ENCODE assay signal across 8 mouse cellular contexts in genomic region chr19:8953135-8954039, GRCm38 (mm10). TPM values are rescaled to one million over a fixed set of nuclear protein-coding genes. Genes with fewer than 3 reads are reported as not detected.
A peak's percentile ranks its signal among the peaks of the same experiment; 100 is the strongest.
DNase-seq lines count a peak whose midpoint lies in the region; ATAC-seq and TF ChIP-seq lines count a peak whose summit lies in the region.

Gene Tut1 (plus strand): TSS chr19:8953847.

- peak within 1 kb of the TSS; percentile 82 for H3K4me2 ChIP-seq in kidney, embryonic 14.5 days (replicated peaks; ENCODE audit: low read depth, low read length)
- H3K4me2 ChIP-seq in limb, embryonic 15.5 days = peak within 1 kb of the TSS; percentile 73

- H3K27ac ChIP-seq in bone marrow macrophage, adult 2 months (ENCODE audit: insufficient read depth, low read depth, low read length) = peak within 1 kb of the TSS; percentile 74
- peak within 1 kb of the TSS; percentile 70 for H3K27ac ChIP-seq in embryonic fibroblast, embryonic 13.5 days (ENCODE audit: insufficient read depth, low read length)
- peak within 1 kb of the TSS; percentile 71 for H3K27ac ChIP-seq in kidney, embryonic 14.5 days (ENCODE audit: low read depth, low read length)
- H3K27ac ChIP-seq in limb, embryonic 15.5 days = peak within 1 kb of the TSS; percentile 83

- peaks cover 17% of the 10 kb centered on the region for H3K4me1 ChIP-seq in bone marrow macrophage, adult 2 months (ENCODE audit: control insufficient read depth, insufficient read depth, low read length)
- 0 out of 2 replicates have a peak, but pooled peaks cover 2% of the 10 kb centered on the region for H3K4me1 ChIP-seq in embryonic fibroblast, embryonic 13.5 days (ENCODE audit: control insufficient read depth, insufficient read depth, low read length)
- H3K4me1 ChIP-seq in kidney, embryonic 14.5 days (ENCODE audit: control insufficient read depth, insufficient read depth, low read length) = peaks cover 4% of the 10 kb centered on the region; the same call in 1 of the 2 replicates
- peaks cover 26% of the 10 kb centered on the region for H3K4me1 ChIP-seq in limb, embryonic 15.5 days

- ATAC-seq in kidney, embryonic 14.5 days (ENCODE audit: low FRiP score, low TSS enrichment) = peak; percentile 95
- peak; percentile 91 for ATAC-seq in limb, embryonic 15.5 days (ENCODE audit: insufficient number of reproducible peaks, low FRiP score, low TSS enrichment, low read depth)

- WGBS in kidney, embryonic 14.5 days = 5% methylated on average over 46 of the region's 46 CpGs
- 2% methylated on average over 46 of the region's 46 CpGs for WGBS in limb, embryonic 15.5 days

- peak within 1 kb of the TSS; percentile 92 for H3K4me3 ChIP-seq in bone marrow macrophage, adult 2 months (ENCODE audit: insufficient read depth, low read length)
- peak within 1 kb of the TSS; percentile 96 for H3K4me3 ChIP-seq in embryonic fibroblast, embryonic 13.5 days (ENCODE audit: insufficient read depth, low read length)
- peak within 1 kb of the TSS; percentile 79 for H3K4me3 ChIP-seq in kidney, embryonic 14.5 days (ENCODE audit: low read length)
- H3K4me3 ChIP-seq in limb, embryonic 15.5 days = peak within 1 kb of the TSS; percentile 64

- TF ChIP-seq POLR2A in bone marrow macrophage, adult 2 months (IDR thresholded peaks at IDR 0.05; ENCODE audit: borderline replicate concordance, low read depth, low read length) = no peak
- peak; percentile 85 for TF ChIP-seq POLR2A in embryonic fibroblast, embryonic 13.5 days (IDR thresholded peaks at IDR 0.05; ENCODE audit: low read depth, low read length)

- no peak for TF ChIP-seq CTCF in bone marrow macrophage, adult 2 months (IDR thresholded peaks at IDR 0.05; ENCODE audit: low read depth, low read length)
- no peak for TF ChIP-seq CTCF in embryonic fibroblast, embryonic 13.5 days (IDR thresholded peaks at IDR 0.05; ENCODE audit: borderline replicate concordance, insufficient read depth, low read length)

- no peaks in the 10 kb centered on the region for H3K27me3 ChIP-seq in kidney, embryonic 14.5 days (ENCODE audit: control insufficient read depth, insufficient read depth, low read length)
- no peaks in the 10 kb centered on the region for H3K27me3 ChIP-seq in limb, embryonic 15.5 days

- DNase-seq in A20 (ENCODE audit: low read depth, low spot score) = peak; percentile 97
- DNase-seq in heart, adult 9 months (ENCODE audit: low spot score in 2 of 2) = peak; percentile 92 to 96
- peak; percentile 73 to 88 for DNase-seq in monocyte, adult 2 months (ENCODE audit: low read depth in 1 of 2, low spot score in 2 of 2)
- peak; percentile 89 to 92 for DNase-seq in spleen, postnatal 36 days (ENCODE audit: low spot score in 2 of 2)

- H3K9ac ChIP-seq in kidney, embryonic 14.5 days (ENCODE audit: low read depth, low read length) = peak within 1 kb of the TSS; percentile 73
- H3K9ac ChIP-seq in limb, embryonic 15.5 days = peak within 1 kb of the TSS; percentile 56

- H3K9me3 ChIP-seq in kidney, embryonic 14.5 days (ENCODE audit: control insufficient read depth, low read length) = no peaks in the 10 kb centered on the region
- H3K9me3 ChIP-seq in limb, embryonic 15.5 days = no peaks in the 10 kb centered on the region

- peaks cover 60% of the 10 kb centered on the region for H3K36me3 ChIP-seq in kidney, embryonic 14.5 days (ENCODE audit: control insufficient read depth, insufficient read depth, low read length)
- peaks cover 60% of the 10 kb centered on the region for H3K36me3 ChIP-seq in limb, embryonic 15.5 days

RNA-seq across cellular contexts. Expression of gene Tut1, which starts in this region (rescaled TPM):
- 12.5 and 14.6 TPM in 2 replicates for polyA plus RNA-seq in bone marrow macrophage, adult 2 months (2012; ENCODE audit: insufficient read depth, insufficient read length, missing spikeins)
- 16.8 and 19.7 TPM in 2 replicates for polyA plus RNA-seq in embryonic fibroblast, embryonic 13.5 days (2011; ENCODE audit: insufficient read length, low read depth, missing spikeins)
- 25.1 and 31.7 TPM in 2 replicates for polyA plus RNA-seq in kidney, embryonic 14.5 days (2014; fragmentation: Nextera tagmentation; extraction: Ambion mirVana)
- 29.3 and 30.0 TPM in 2 replicates for polyA plus RNA-seq in limb, embryonic 15.5 days (2015; fragmentation: Nextera tagmentation; extraction: Ambion mirVana)

Comparison
In these comparisons a context has a peak if more than half of its experiments do, and no peak if none do; other contexts are left out.
1. Peak in every context shown above with its lines: DNase-seq, ATAC-seq, H3K4me3 ChIP-seq and H3K27ac ChIP-seq.